Mouse (Mus musculus): ENCODE measurements around the gene Mapre3. TPM values are rescaled to one million over a fixed set of nuclear protein-coding genes. Genes with fewer than 3 reads are reported as not detected.

Gene Mapre3
- total RNA-seq, 1 experiment, result 2.3 TPM

- in situ Hi-C loops (cut with MboI; ENCODE audit: low sequenced_read_pairs in 2 of 2, unreplicated experiment in 2 of 2), result no loop called here
Measured at GRCm38 (mm10) chr5:30841896-30842295, 27.5 kb downstream of the Mapre3 start.

GRCm38 (mm10) chr5:30849891-30850555 is 35.6 kb downstream of the Mapre3 start:
- Histone ChIP-seq H3K4me3 (ENCODE audit: insufficient read depth in 1 of 2, low read depth in 1 of 2, low read length in 2 of 2, poor library complexity in 1 of 2, severe bottlenecking in 1 of 2) (no peak overlapping the region), H3K27ac (ENCODE audit: insufficient read depth, low read depth, low read length, poor library complexity, severe bottlenecking) (no peak overlapping the region), H3K9ac (ENCODE audit: insufficient read depth, low read depth, low read length, poor library complexity, severe bottlenecking) (no peak overlapping the region), H3K9me3 (ENCODE audit: control insufficient read depth, insufficient read depth, low read depth, low read length) (no peaks in the 10 kb centered on the region), H3K36me3 (ENCODE audit: control insufficient read depth, insufficient read depth, low read length, poor library complexity, severe bottlenecking) (no peaks in the 10 kb centered on the region), H3K4me1 (ENCODE audit: control insufficient read depth in 2 of 2, insufficient read depth in 2 of 2, low read length in 2 of 2, poor library complexity in 1 of 2) (peaks cover 2% of the 10 kb centered on the region in 2 experiments; a peak in 1 of 4 replicates)
- DNase-seq (ENCODE audit: low read depth, low spot score), result no peak
- in situ Hi-C loops (cut with MboI; ENCODE audit: low sequenced_read_pairs in 2 of 2, unreplicated experiment in 2 of 2), result no loop called here
- TF ChIP-seq CHD2 (IDR thresholded peaks at IDR 0.05; ENCODE audit: low read depth, low read length), result no peak
- TF ChIP-seq ZNF384 (IDR thresholded peaks at IDR 0.05; ENCODE audit: low read depth, low read length), result no peak
- TF ChIP-seq MAFK (IDR thresholded peaks at IDR 0.05; ENCODE audit: insufficient read depth, low read depth, low read length), result no peak
- no peak for TF ChIP-seq ZC3H11A (IDR thresholded peaks at IDR 0.05; ENCODE audit: borderline replicate concordance, low read depth, low read length)
- no peak for TF ChIP-seq HCFC1 (IDR thresholded peaks at IDR 0.05; ENCODE audit: borderline replicate concordance, insufficient read depth, low read length)

More at GRCm38 (mm10) chr5:30841896-30842295, 27.5 kb downstream of the Mapre3 start:
- no peak overlapping the region for H3K27ac ChIP-seq (ENCODE audit: insufficient read depth, low read depth, low read length, poor library complexity, severe bottlenecking)
- DNase-seq (ENCODE audit: low read depth, low spot score), result no peak
- TF ChIP-seq ZC3H11A (IDR thresholded peaks at IDR 0.05; ENCODE audit: borderline replicate concordance, low read depth, low read length) (no peak), ZNF384 (IDR thresholded peaks at IDR 0.05; ENCODE audit: low read depth, low read length) (no peak), CHD2 (IDR thresholded peaks at IDR 0.05; ENCODE audit: low read depth, low read length) (no peak), MAFK (IDR thresholded peaks at IDR 0.05; ENCODE audit: insufficient read depth, low read depth, low read length) (no peak), HCFC1 (IDR thresholded peaks at IDR 0.05; ENCODE audit: borderline replicate concordance, insufficient read depth, low read length) (no peak)
- no peaks in the 10 kb centered on the region for H3K36me3 ChIP-seq (ENCODE audit: control insufficient read depth, insufficient read depth, low read length, poor library complexity, severe bottlenecking)
- H3K9me3 ChIP-seq (ENCODE audit: control insufficient read depth, insufficient read depth, low read depth, low read length), result no peaks in the 10 kb centered on the region
- H3K4me3 ChIP-seq (ENCODE audit: insufficient read depth in 1 of 2, low read depth in 1 of 2, low read length in 2 of 2, poor library complexity in 1 of 2, severe bottlenecking in 1 of 2), result no peak overlapping the region
- no peaks in the 10 kb centered on the region for H3K4me1 ChIP-seq (ENCODE audit: control insufficient read depth in 2 of 2, insufficient read depth in 2 of 2, low read length in 2 of 2, poor library complexity in 1 of 2)
- no peak overlapping the region for H3K9ac ChIP-seq (ENCODE audit: insufficient read depth, low read depth, low read length, poor library complexity, severe bottlenecking)

GRCm38 (mm10) chr5:30850556-30850925 is 36.1 kb downstream of the Mapre3 start:
- no peak for TF ChIP-seq ZC3H11A (IDR thresholded peaks at IDR 0.05; ENCODE audit: borderline replicate concordance, low read depth, low read length)
- TF ChIP-seq MAFK (IDR thresholded peaks at IDR 0.05; ENCODE audit: insufficient read depth, low read depth, low read length), result no peak
- TF ChIP-seq CHD2 (IDR thresholded peaks at IDR 0.05; ENCODE audit: low read depth, low read length), result no peak
- no peak for TF ChIP-seq ZNF384 (IDR thresholded peaks at IDR 0.05; ENCODE audit: low read depth, low read length)
- TF ChIP-seq HCFC1 (IDR thresholded peaks at IDR 0.05; ENCODE audit: borderline replicate concordance, insufficient read depth, low read length), result no peak
- Histone ChIP-seq H3K36me3 (ENCODE audit: control insufficient read depth, insufficient read depth, low read length, poor library complexity, severe bottlenecking) (no peaks in the 10 kb centered on the region), H3K4me3 (ENCODE audit: insufficient read depth in 1 of 2, low read depth in 1 of 2, low read length in 2 of 2, poor library complexity in 1 of 2, severe bottlenecking in 1 of 2) (no peak overlapping the region), H3K4me1 (ENCODE audit: control insufficient read depth in 2 of 2, insufficient read depth in 2 of 2, low read length in 2 of 2, poor library complexity in 1 of 2) (peaks cover 2% of the 10 kb centered on the region in 2 experiments; a peak in 1 of 4 replicates), H3K27ac (ENCODE audit: insufficient read depth, low read depth, low read length, poor library complexity, severe bottlenecking) (no peak overlapping the region), H3K9ac (ENCODE audit: insufficient read depth, low read depth, low read length, poor library complexity, severe bottlenecking) (no peak overlapping the region), H3K9me3 (ENCODE audit: control insufficient read depth, insufficient read depth, low read depth, low read length) (no peaks in the 10 kb centered on the region)
- in situ Hi-C loops (cut with MboI; ENCODE audit: low sequenced_read_pairs in 2 of 2, unreplicated experiment in 2 of 2), result no loop called here
- no peak for DNase-seq (ENCODE audit: low read depth, low spot score)

GRCm38 (mm10) chr5:30853522-30853921 is 39.1 kb downstream of the Mapre3 start:
- TF ChIP-seq CHD2 (IDR thresholded peaks at IDR 0.05; ENCODE audit: low read depth, low read length), result no peak
- no peak for TF ChIP-seq ZNF384 (IDR thresholded peaks at IDR 0.05; ENCODE audit: low read depth, low read length)
- no peak for TF ChIP-seq HCFC1 (IDR thresholded peaks at IDR 0.05; ENCODE audit: borderline replicate concordance, insufficient read depth, low read length)
- H3K4me3 ChIP-seq (ENCODE audit: insufficient read depth in 1 of 2, low read depth in 1 of 2, low read length in 2 of 2, poor library complexity in 1 of 2, severe bottlenecking in 1 of 2), result no peak overlapping the region
- H3K4me1 ChIP-seq (ENCODE audit: control insufficient read depth in 2 of 2, insufficient read depth in 2 of 2, low read length in 2 of 2, poor library complexity in 1 of 2), result peaks cover 2% of the 10 kb centered on the region in 2 experiments; a peak in 1 of 4 replicates
- no peak overlapping the region for H3K27ac ChIP-seq (ENCODE audit: insufficient read depth, low read depth, low read length, poor library complexity, severe bottlenecking)
- no peak for DNase-seq (ENCODE audit: low read depth, low spot score)
- in situ Hi-C loops (cut with MboI; ENCODE audit: low sequenced_read_pairs in 2 of 2, unreplicated experiment in 2 of 2), result no loop called here
- H3K9ac ChIP-seq (ENCODE audit: insufficient read depth, low read depth, low read length, poor library complexity, severe bottlenecking), result no peak overlapping the region
- H3K9me3 ChIP-seq (ENCODE audit: control insufficient read depth, insufficient read depth, low read depth, low read length), result no peaks in the 10 kb centered on the region
- H3K36me3 ChIP-seq (ENCODE audit: control insufficient read depth, insufficient read depth, low read length, poor library complexity, severe bottlenecking), result no peaks in the 10 kb centered on the region

Data from ES-E14 (cell line).